Mouse (Mus musculus): ENCODE measurements at regions not wholly inside any gene's neighbourhood (a gene's known extent, or its start where the extent isn't known, plus 50 kb on each side); places are given as distances from the start of the nearest gene placed in this dataset.

DNA sequence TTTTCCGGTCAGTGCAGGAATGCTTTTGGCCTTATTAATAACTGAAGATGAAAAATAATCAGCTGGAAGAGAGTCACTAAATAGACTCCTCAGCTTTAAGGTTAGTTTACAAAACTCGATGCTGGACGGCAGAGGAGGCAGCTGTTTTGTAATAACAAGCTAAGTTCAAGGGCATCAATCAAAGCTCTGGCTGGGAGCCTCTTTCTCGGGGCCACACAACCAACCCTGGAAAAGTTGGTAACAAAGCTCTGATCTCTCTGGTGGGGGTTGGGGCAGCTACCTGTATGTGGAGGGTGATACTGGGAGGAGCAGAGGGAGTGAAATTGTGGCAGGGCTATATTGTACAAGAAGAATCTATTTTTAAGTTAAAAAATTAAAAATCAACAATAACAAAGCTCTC lies 374.1 kb downstream of the Fgf9 start:
- DNase-seq (ENCODE audit: low spot score) (peak; percentile 14), ATAC-seq (replicated peaks; ENCODE audit: low FRiP score) (no peak)
- H3K4me1 ChIP-seq (replicated peaks; ENCODE audit: control insufficient read depth, insufficient read depth, low read length), result no peaks in the 10 kb centered on the region
- no peaks in the 10 kb centered on the region for H3K36me3 ChIP-seq (ENCODE audit: control insufficient read depth, insufficient read depth, low read length)
- WGBS, result 80% methylated on average over 4 of the region's 4 CpGs
- H3K27me3 ChIP-seq (ENCODE audit: control insufficient read depth, insufficient read depth, low read length), result no peaks in the 10 kb centered on the region
- no peaks in the 10 kb centered on the region for H3K9me3 ChIP-seq (ENCODE audit: control insufficient read depth, low read length)
- no peak overlapping the region for H3K4me3 ChIP-seq (ENCODE audit: low read depth, low read length)
- H3K9ac ChIP-seq (ENCODE audit: low read length), result no peak overlapping the region
- no peak overlapping the region for H3K27ac ChIP-seq (ENCODE audit: low read depth, low read length)
- no peak overlapping the region for H3K4me2 ChIP-seq (ENCODE audit: low read depth, low read length, severe bottlenecking)

DNA sequence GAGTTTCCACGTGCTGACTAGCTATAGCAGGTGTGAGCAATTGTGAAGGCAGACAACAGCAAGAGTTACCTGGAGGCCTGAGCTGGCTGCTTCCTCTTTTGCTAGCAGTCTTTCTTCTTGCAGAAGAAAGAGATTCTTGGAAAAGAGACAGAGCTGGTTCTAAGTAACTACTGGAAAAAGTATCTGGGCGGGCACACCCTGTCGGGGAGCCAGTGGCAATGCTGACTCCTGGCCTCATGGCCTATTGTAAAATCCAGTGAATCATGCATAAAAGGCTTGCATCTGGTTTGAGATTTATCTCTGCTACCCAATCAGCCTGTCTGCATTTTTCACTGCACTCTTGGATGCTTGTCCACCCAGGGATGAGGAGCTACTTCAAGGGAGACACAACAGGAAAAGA lies 372.2 kb downstream of the Fgf9 start:
- no peak for ATAC-seq (replicated peaks; ENCODE audit: low FRiP score)
- Histone ChIP-seq H3K36me3 (ENCODE audit: control insufficient read depth, insufficient read depth, low read length) (no peaks in the 10 kb centered on the region), H3K9me3 (ENCODE audit: control insufficient read depth, low read length) (no peaks in the 10 kb centered on the region), H3K4me1 (replicated peaks; ENCODE audit: control insufficient read depth, insufficient read depth, low read length) (no peaks in the 10 kb centered on the region), H3K27ac (ENCODE audit: low read depth, low read length) (no peak overlapping the region), H3K9ac (ENCODE audit: low read length) (no peak overlapping the region), H3K27me3 (ENCODE audit: control insufficient read depth, insufficient read depth, low read length) (no peaks in the 10 kb centered on the region), H3K4me3 (ENCODE audit: low read depth, low read length) (no peak overlapping the region), H3K4me2 (ENCODE audit: low read depth, low read length, severe bottlenecking) (no peak overlapping the region)
- 95% methylated on average over 3 of the region's 3 CpGs for WGBS
- DNase-seq (ENCODE audit: low spot score), result peak; percentile 2

DNA sequence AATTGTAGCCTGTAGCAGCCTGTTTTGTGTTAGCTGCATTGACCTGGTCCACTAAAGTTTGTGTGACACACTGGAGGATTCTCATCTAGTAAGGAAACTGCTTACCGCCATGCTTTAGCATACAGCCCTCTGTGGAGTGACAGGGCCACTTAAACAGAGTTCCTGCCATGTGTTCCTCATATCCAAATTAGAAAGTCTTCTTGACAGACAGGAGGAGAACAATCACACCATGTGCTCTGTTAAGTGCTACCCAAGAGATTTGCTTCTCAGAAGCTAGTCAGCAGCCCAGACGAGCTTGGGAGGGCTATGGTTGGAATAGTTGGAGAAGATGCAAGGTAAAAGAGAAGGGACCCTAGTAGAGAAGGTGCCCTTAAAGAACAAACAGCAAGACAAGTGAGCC lies 369.6 kb downstream of the Fgf9 start:
- no peaks in the 10 kb centered on the region for H3K9me3 ChIP-seq (ENCODE audit: control insufficient read depth, low read length)
- H3K4me3 ChIP-seq (ENCODE audit: low read depth, low read length), result no peak overlapping the region
- DNase-seq (ENCODE audit: low spot score) (no peak), ATAC-seq (replicated peaks; ENCODE audit: low FRiP score) (no peak)
- no peaks in the 10 kb centered on the region for H3K36me3 ChIP-seq (ENCODE audit: control insufficient read depth, insufficient read depth, low read length)
- no peaks in the 10 kb centered on the region for H3K27me3 ChIP-seq (ENCODE audit: control insufficient read depth, insufficient read depth, low read length)
- H3K27ac ChIP-seq (ENCODE audit: low read depth, low read length), result no peak overlapping the region
- no peak overlapping the region for H3K9ac ChIP-seq (ENCODE audit: low read length)
- H3K4me1 ChIP-seq (replicated peaks; ENCODE audit: control insufficient read depth, insufficient read depth, low read length), result no peaks in the 10 kb centered on the region
- WGBS, result 92% methylated on average over 2 of the region's 2 CpGs
- no peak overlapping the region for H3K4me2 ChIP-seq (ENCODE audit: low read depth, low read length, severe bottlenecking)

GRCm38 (mm10) chr14:58436096-58436495 lies 365.7 kb downstream of the Fgf9 start:
- no peaks in the 10 kb centered on the region for H3K9me3 ChIP-seq (ENCODE audit: control insufficient read depth, low read length)
- H3K9ac ChIP-seq (ENCODE audit: low read length), result no peak overlapping the region
- no peaks in the 10 kb centered on the region for H3K36me3 ChIP-seq (ENCODE audit: control insufficient read depth, insufficient read depth, low read length)
- DNase-seq (ENCODE audit: low spot score) (no peak), ATAC-seq (replicated peaks; ENCODE audit: low FRiP score) (no peak)
- H3K27ac ChIP-seq (ENCODE audit: low read depth, low read length), result no peak overlapping the region
- no peaks in the 10 kb centered on the region for H3K27me3 ChIP-seq (ENCODE audit: control insufficient read depth, insufficient read depth, low read length)
- 91% methylated on average over 3 of the region's 3 CpGs for WGBS
- H3K4me3 ChIP-seq (ENCODE audit: low read depth, low read length), result no peak overlapping the region
- H3K4me2 ChIP-seq (ENCODE audit: low read depth, low read length, severe bottlenecking), result no peak overlapping the region
- H3K4me1 ChIP-seq (replicated peaks; ENCODE audit: control insufficient read depth, insufficient read depth, low read length), result no peaks in the 10 kb centered on the region

DNA sequence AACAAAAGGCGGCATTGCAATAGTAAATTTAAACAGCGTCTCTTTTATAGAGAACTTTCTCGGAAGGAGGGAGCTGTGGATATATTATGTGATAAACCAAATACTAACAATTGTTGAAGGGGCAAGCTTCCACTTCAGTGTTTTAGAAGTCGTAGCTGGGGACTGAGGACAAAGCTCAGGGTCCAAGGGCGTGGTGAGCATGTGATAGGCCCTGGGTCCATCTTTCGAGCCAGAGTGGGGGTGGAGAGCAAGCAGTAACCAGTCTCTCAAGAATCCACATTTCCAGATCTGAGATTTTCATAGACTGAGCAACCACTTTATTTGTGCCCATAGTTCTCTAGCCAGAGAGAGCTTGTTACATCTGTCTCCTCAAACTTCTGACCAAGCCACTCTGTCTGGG lies 356.1 kb downstream of the Fgf9 start:
- Histone ChIP-seq H3K4me1 (replicated peaks; ENCODE audit: control insufficient read depth, insufficient read depth, low read length) (no peaks in the 10 kb centered on the region), H3K9me3 (ENCODE audit: control insufficient read depth, low read length) (no peaks in the 10 kb centered on the region), H3K9ac (ENCODE audit: low read length) (no peak overlapping the region), H3K4me3 (ENCODE audit: low read depth, low read length) (no peak overlapping the region), H3K36me3 (ENCODE audit: control insufficient read depth, insufficient read depth, low read length) (no peaks in the 10 kb centered on the region), H3K27me3 (ENCODE audit: control insufficient read depth, insufficient read depth, low read length) (no peaks in the 10 kb centered on the region), H3K4me2 (ENCODE audit: low read depth, low read length, severe bottlenecking) (no peak overlapping the region), H3K27ac (ENCODE audit: low read depth, low read length) (no peak overlapping the region)
- 82% methylated on average over 6 of the region's 6 CpGs for WGBS
- ATAC-seq (replicated peaks; ENCODE audit: low FRiP score) (no peak), DNase-seq (ENCODE audit: low spot score) (no peak)

DNA sequence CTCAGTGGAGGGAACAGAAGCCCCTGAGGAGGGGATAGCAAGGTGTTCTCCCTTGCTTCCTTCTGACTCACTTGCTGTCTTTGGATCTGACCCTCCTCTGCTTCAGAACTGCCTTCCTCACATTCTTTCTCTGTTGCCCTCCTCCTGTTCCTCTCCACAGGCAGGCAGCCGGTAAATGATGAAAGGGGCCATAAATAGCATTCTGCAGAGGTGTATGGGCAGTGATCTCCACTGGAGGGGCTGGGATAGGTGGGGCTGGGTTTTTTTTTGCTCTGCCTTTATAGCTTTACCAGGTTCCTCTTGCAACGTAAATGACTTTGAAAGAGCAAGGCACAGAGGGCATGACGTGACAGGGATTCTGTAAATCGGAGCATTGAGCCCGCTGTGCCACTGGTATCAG lies 351.6 kb downstream of the Fgf9 start:
- H3K27me3 ChIP-seq (ENCODE audit: control insufficient read depth, insufficient read depth, low read length), result no peaks in the 10 kb centered on the region
- ATAC-seq (replicated peaks; ENCODE audit: low FRiP score), result no peak
- H3K9me3 ChIP-seq (ENCODE audit: control insufficient read depth, low read length), result no peaks in the 10 kb centered on the region
- H3K4me2 ChIP-seq (ENCODE audit: low read depth, low read length, severe bottlenecking), result no peak overlapping the region
- no peak overlapping the region for H3K27ac ChIP-seq (ENCODE audit: low read depth, low read length)
- H3K9ac ChIP-seq (ENCODE audit: low read length), result no peak overlapping the region
- H3K4me1 ChIP-seq (replicated peaks; ENCODE audit: control insufficient read depth, insufficient read depth, low read length), result no peaks in the 10 kb centered on the region
- H3K36me3 ChIP-seq (ENCODE audit: control insufficient read depth, insufficient read depth, low read length), result no peaks in the 10 kb centered on the region
- peak; percentile 20 for DNase-seq (ENCODE audit: low spot score)
- no peak overlapping the region for H3K4me3 ChIP-seq (ENCODE audit: low read depth, low read length)
- WGBS, result 76% methylated on average over 5 of the region's 5 CpGs

GRCm38 (mm10) chr14:58417545-58417944 lies 347.2 kb downstream of the Fgf9 start:
- WGBS, result 30% methylated on average over 1 of the region's 1 CpGs
- H3K4me2 ChIP-seq (ENCODE audit: low read depth, low read length, severe bottlenecking), result no peak overlapping the region
- H3K27me3 ChIP-seq (ENCODE audit: control insufficient read depth, insufficient read depth, low read length), result no peaks in the 10 kb centered on the region
- H3K4me1 ChIP-seq (replicated peaks; ENCODE audit: control insufficient read depth, insufficient read depth, low read length), result no peaks in the 10 kb centered on the region
- no peak overlapping the region for H3K4me3 ChIP-seq (ENCODE audit: low read depth, low read length)
- H3K9ac ChIP-seq (ENCODE audit: low read length), result no peak overlapping the region
- DNase-seq (ENCODE audit: low spot score), result peak; percentile 17
- H3K27ac ChIP-seq (ENCODE audit: low read depth, low read length), result no peak overlapping the region
- no peaks in the 10 kb centered on the region for H3K9me3 ChIP-seq (ENCODE audit: control insufficient read depth, low read length)
- no peaks in the 10 kb centered on the region for H3K36me3 ChIP-seq (ENCODE audit: control insufficient read depth, insufficient read depth, low read length)
- no peak for ATAC-seq (replicated peaks; ENCODE audit: low FRiP score)

- Histone ChIP-seq H3K9me3 (ENCODE audit: control insufficient read depth, low read length) (no peaks in the 10 kb centered on the region), H3K4me1 (replicated peaks; ENCODE audit: control insufficient read depth, insufficient read depth, low read length) (peaks cover 6% of the 10 kb centered on the region; the same call in 1 of the 2 replicates), H3K4me2 (ENCODE audit: low read depth, low read length, severe bottlenecking) (no peak overlapping the region), H3K36me3 (ENCODE audit: control insufficient read depth, insufficient read depth, low read length) (no peaks in the 10 kb centered on the region), H3K4me3 (ENCODE audit: low read depth, low read length) (no peak overlapping the region), H3K27me3 (ENCODE audit: control insufficient read depth, insufficient read depth, low read length) (no peaks in the 10 kb centered on the region), H3K9ac (ENCODE audit: low read length) (no peak overlapping the region), H3K27ac (ENCODE audit: low read depth, low read length) (no peak overlapping the region)
- WGBS, result 93% methylated on average over 9 of the region's 9 CpGs
- ATAC-seq (replicated peaks; ENCODE audit: low FRiP score), result no peak
- DNase-seq (ENCODE audit: low spot score), result no peak
Measured at GRCm38 (mm10) chr14:58392055-58392726, 321.8 kb downstream of the Fgf9 start.

- ATAC-seq (replicated peaks; ENCODE audit: low FRiP score), result no peak
- WGBS, result 100% methylated on average over 2 of the region's 2 CpGs
Measured at GRCm38 (mm10) chr14:58390741-58391140, 320.4 kb downstream of the Fgf9 start.

More at GRCm38 (mm10) chr14:58390741-58391140, 320.4 kb downstream of the Fgf9 start:
- Histone ChIP-seq H3K9me3 (ENCODE audit: control insufficient read depth, low read length) (no peaks in the 10 kb centered on the region), H3K27me3 (ENCODE audit: control insufficient read depth, insufficient read depth, low read length) (no peaks in the 10 kb centered on the region), H3K9ac (ENCODE audit: low read length) (no peak overlapping the region), H3K36me3 (ENCODE audit: control insufficient read depth, insufficient read depth, low read length) (no peaks in the 10 kb centered on the region), H3K27ac (ENCODE audit: low read depth, low read length) (no peak overlapping the region), H3K4me1 (replicated peaks; ENCODE audit: control insufficient read depth, insufficient read depth, low read length) (peaks cover 6% of the 10 kb centered on the region; the same call in 1 of the 2 replicates), H3K4me2 (ENCODE audit: low read depth, low read length, severe bottlenecking) (no peak overlapping the region), H3K4me3 (ENCODE audit: low read depth, low read length) (no peak overlapping the region)
- DNase-seq (ENCODE audit: low spot score), result no peak

All from forebrain, embryonic 11.5 days (tissue).